Mouse (Mus musculus): ENCODE data around the gene Snrpd2.

DNA sequence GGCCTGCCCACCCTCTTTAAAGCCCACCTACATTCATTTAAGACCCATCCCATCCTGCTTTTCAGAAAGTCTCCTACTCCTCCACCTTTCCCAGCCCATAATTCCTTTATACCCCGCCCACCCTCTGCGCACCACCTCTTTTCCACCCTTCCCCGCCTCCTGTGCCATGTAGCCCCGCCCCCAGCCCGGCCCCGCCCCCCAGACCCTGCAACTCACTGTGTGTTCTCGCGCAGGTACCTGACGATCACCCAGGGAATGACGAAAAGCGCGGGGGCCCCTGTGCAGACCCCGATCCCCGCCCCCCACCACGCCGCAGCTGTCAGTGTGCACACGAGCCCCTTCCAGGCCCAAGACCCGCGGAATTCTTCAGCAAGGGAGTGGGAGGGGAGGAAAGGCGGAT is 10.6 kb downstream of the Snrpd2 start:
- TF ChIP-seq POLR2A (IDR thresholded peaks at IDR 0.05; ENCODE audit: borderline replicate concordance, extremely low read depth, low read depth, low read length) (no peak), CTCF (IDR thresholded peaks at IDR 0.05; ENCODE audit: insufficient read depth, low read length) (no peak)

Data from lung, adult 2 months (tissue).